ENCODE assay signal across 29 mouse cellular contexts in genomic region chr10:117683734-117684037, GRCm38 (mm10).
"Had no signal": no experiment of that assay in that cellular context is flagged by ENCODE, and none has a peak within 500 bp of the region (broad histone marks: within the 10 kb centered on the region; RNA-seq: fewer than 3 reads in every experiment).

No protein-coding gene starts in this region.

- H3K9ac ChIP-seq: limb, embryonic 12.5 days; limb, embryonic 15.5 days; liver, embryonic 12.5 days; liver, embryonic 13.5 days; liver, embryonic 14.5 days; liver, embryonic 15.5 days; liver, postnatal 0 days; lung, embryonic 14.5 days; lung, embryonic 15.5 days; midbrain, embryonic 12.5 days; midbrain, embryonic 13.5 days; midbrain, embryonic 15.5 days had no signal

- H3K4me3 ChIP-seq: left cerebral cortex, adult 2 months; limb, embryonic 12.5 days; limb, embryonic 15.5 days; liver, embryonic 12.5 days; liver, embryonic 13.5 days; liver, embryonic 15.5 days; lung, embryonic 15.5 days; megakaryocyte, embryonic 14.5 days; midbrain, embryonic 10.5 days; midbrain, embryonic 12.5 days; midbrain, embryonic 13.5 days; midbrain, embryonic 15.5 days; myocyte had no signal

- H3K27ac ChIP-seq: left cerebral cortex, adult 2 months; limb, embryonic 15.5 days; liver, embryonic 12.5 days; liver, embryonic 13.5 days; liver, embryonic 14.5 days; liver, embryonic 15.5 days; lung, embryonic 15.5 days; macrophage; midbrain, embryonic 10.5 days; midbrain, embryonic 12.5 days; midbrain, embryonic 13.5 days; midbrain, embryonic 15.5 days had no signal

- ATAC-seq: liver, embryonic 12.5 days; liver, postnatal 0 days; lung, postnatal 0 days; midbrain, embryonic 13.5 days; midbrain, embryonic 15.5 days; midbrain, embryonic 16.5 days had no signal

- H3K4me1 ChIP-seq: lung, embryonic 15.5 days; midbrain, embryonic 10.5 days; midbrain, embryonic 12.5 days; midbrain, embryonic 13.5 days; midbrain, embryonic 15.5 days had no signal

- H3K9me3 ChIP-seq: limb, embryonic 12.5 days; limb, embryonic 15.5 days; liver, embryonic 12.5 days; liver, embryonic 13.5 days; liver, embryonic 15.5 days; lung, embryonic 15.5 days; megakaryocyte, embryonic 14.5 days; midbrain, embryonic 10.5 days; midbrain, embryonic 12.5 days; midbrain, embryonic 13.5 days; midbrain, embryonic 15.5 days had no signal

- DNase-seq: left cerebral cortex, postnatal 4 days; liver; liver, embryonic 13.5 days; liver, postnatal 0 days; lung, adult 18-20 months; lung, adult 2 months; lung, embryonic 14.5 days; lung, postnatal 10 days; lung, postnatal 14 days; lung, postnatal 36 days; midbrain, embryonic 14.5 days had no signal

- H3K27me3 ChIP-seq: limb, embryonic 12.5 days; limb, embryonic 15.5 days; liver, embryonic 12.5 days; liver, embryonic 13.5 days; liver, embryonic 15.5 days; lung, embryonic 15.5 days; midbrain, embryonic 12.5 days; midbrain, embryonic 13.5 days; midbrain, embryonic 15.5 days had no signal

- H3K4me2 ChIP-seq: limb, embryonic 12.5 days; liver, embryonic 11.5 days; liver, embryonic 12.5 days; liver, embryonic 13.5 days; liver, embryonic 15.5 days; lung, embryonic 14.5 days; lung, embryonic 15.5 days; midbrain, embryonic 11.5 days; midbrain, embryonic 12.5 days; midbrain, embryonic 13.5 days; midbrain, embryonic 15.5 days had no signal

- H3K36me3 ChIP-seq: midbrain, embryonic 15.5 days had no signal
